Mouse (Mus musculus) liver, embryonic 16.5 days (tissue): ENCODE measurements at regions not wholly inside any gene's neighbourhood (a gene's known extent, or its start where the extent isn't known, plus 50 kb on each side); places are given as distances from the start of the nearest gene placed in this dataset.

Experiments used
- ATAC-seq: fragments of 200-750 bp; cut with Nextera tagmentation; 2 replicates; pipeline ENCODE4 v1.8.0; 2017; ENCODE audit warnings: low read depth, mild to moderate bottlenecking, moderate number of reproducible peaks, moderate library complexity
- H3K27ac ChIP-seq: fragments of 300-500 bp; sonication (generic); 2 replicates; pipeline ENCODE4 v1.5.1; 2014; ENCODE audit warnings: mild to moderate bottlenecking, low read length
- H3K27me3 ChIP-seq: fragments of 300-500 bp; sonication (generic); 2 replicates; pipeline ENCODE4 v1.6.1; 2014; ENCODE audit warnings: low read depth, low read length, mixed read lengths; ENCODE audit not compliant: control insufficient read depth, insufficient read depth
- H3K36me3 ChIP-seq: fragments of 300-500 bp; sonication (generic); 2 replicates; pipeline ENCODE4 v1.6.1; 2014; ENCODE audit warnings: mild to moderate bottlenecking; ENCODE audit not compliant: control insufficient read depth, insufficient read depth
- H3K4me1 ChIP-seq: fragments of 300-500 bp; sonication (generic); 2 replicates; pipeline ENCODE4 v1.6.1; 2014; ENCODE audit warnings: low read depth, low read length, mixed read lengths; ENCODE audit not compliant: control insufficient read depth
- H3K4me2 ChIP-seq: fragments of 300-500 bp; sonication (generic); 2 replicates; pipeline ENCODE4 v1.6.1; 2014; ENCODE audit warnings: low read depth, low read length, mixed read lengths
- H3K4me3 ChIP-seq: fragments of 300-500 bp; sonication (generic); 2 replicates; pipeline ENCODE4 v1.5.1; 2014; ENCODE audit warnings: low read depth, mild to moderate bottlenecking, low read length
- H3K9ac ChIP-seq: fragments of 300-500 bp; sonication (generic); 2 replicates; pipeline ENCODE4 v1.6.1; 2014; ENCODE audit warnings: low read depth, low read length
- H3K9me3 ChIP-seq: fragments of 300-500 bp; sonication (generic); replicated peaks from 2 replicates; pipeline ENCODE4 v1.6.1; 2016; ENCODE audit warnings: low read length; ENCODE audit not compliant: control insufficient read depth
- WGBS: fragments of 180-500 bp; shearing (Covaris S2); extraction: QIAGEN DNeasy Blood & Tissue Kit; methylation state at CpG from one replicate; pipeline ENCODE4 v1.1.7; 2014; ENCODE audit not compliant: insufficient replicate concordance; 5-methylcytosine and 5-hydroxymethylcytosine counted together

DNA sequence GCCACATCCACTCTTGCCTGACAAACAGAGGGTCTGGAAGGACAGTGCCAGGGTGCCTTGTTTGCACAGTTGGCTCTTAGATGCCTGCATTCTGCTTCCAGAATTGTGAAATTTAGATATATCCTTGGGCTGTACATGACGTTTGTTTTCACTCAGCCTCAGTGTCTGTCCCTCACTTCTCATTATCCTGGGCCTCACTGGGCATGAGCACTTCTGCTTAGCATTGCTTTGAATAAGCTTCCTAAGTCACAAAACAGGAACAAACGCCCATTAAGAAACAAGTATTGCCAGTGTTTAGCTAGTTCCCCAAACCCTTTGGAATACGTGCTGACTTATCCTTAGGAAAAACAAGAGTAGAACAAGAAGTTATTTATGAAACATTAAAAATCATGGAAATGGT lies 148.0 kb upstream of the Col8a1 start:
- Histone ChIP-seq H3K9ac (no peak overlapping the region), H3K27ac (no peak overlapping the region), H3K4me2 (no peak overlapping the region), H3K27me3 (no peaks in the 10 kb centered on the region), H3K4me3 (no peak overlapping the region), H3K4me1 (no peaks in the 10 kb centered on the region), H3K9me3 (no peaks in the 10 kb centered on the region), H3K36me3 (no peaks in the 10 kb centered on the region)
- WGBS, result 18% methylated on average over 3 of the region's 3 CpGs
- no peak for ATAC-seq

GRCm38 (mm10) chr16:57912001-57912400 lies 157.5 kb upstream of the Col8a1 start:
- no peaks in the 10 kb centered on the region for H3K4me1 ChIP-seq
- no peak overlapping the region for H3K4me2 ChIP-seq
- 42% methylated on average over 2 of the region's 2 CpGs for WGBS
- H3K27ac ChIP-seq, result no peak overlapping the region
- H3K27me3 ChIP-seq, result no peaks in the 10 kb centered on the region
- no peaks in the 10 kb centered on the region for H3K36me3 ChIP-seq
- H3K9me3 ChIP-seq, result no peaks in the 10 kb centered on the region
- no peak overlapping the region for H3K4me3 ChIP-seq
- no peak for ATAC-seq
- no peak overlapping the region for H3K9ac ChIP-seq

DNA sequence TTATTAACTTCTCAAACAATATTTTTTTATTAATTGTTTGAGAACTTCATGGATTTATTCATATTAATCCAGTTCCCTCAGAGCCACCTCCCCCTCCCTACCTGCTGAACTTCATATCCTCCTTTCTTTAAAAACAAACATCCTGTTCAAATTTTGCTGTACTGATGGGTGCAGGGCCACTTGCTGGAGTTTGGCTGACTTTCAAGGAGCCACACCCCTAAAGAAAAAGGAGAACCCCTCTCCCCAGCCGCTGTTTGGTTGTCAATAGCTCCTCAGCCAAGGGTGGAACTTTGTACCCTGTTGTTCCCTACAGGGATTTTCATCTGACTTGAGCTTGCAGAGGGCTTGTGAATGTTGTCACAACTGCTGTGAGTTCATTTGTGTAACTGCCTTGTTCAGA lies 160.0 kb upstream of the Col8a1 start:
- Histone ChIP-seq H3K36me3 (no peaks in the 10 kb centered on the region), H3K27ac (no peak overlapping the region), H3K4me2 (no peak overlapping the region), H3K4me3 (no peak overlapping the region), H3K4me1 (no peaks in the 10 kb centered on the region), H3K9me3 (no peaks in the 10 kb centered on the region), H3K9ac (no peak overlapping the region), H3K27me3 (no peaks in the 10 kb centered on the region)
- ATAC-seq, result no peak
- 21% methylated on average over 1 of the region's 1 CpGs for WGBS

GRCm38 (mm10) chr16:57915451-57915850 lies 160.9 kb upstream of the Col8a1 start:
- H3K36me3 ChIP-seq, result no peaks in the 10 kb centered on the region
- H3K4me3 ChIP-seq, result no peak overlapping the region
- no peak overlapping the region for H3K4me2 ChIP-seq
- no peaks in the 10 kb centered on the region for H3K4me1 ChIP-seq
- no peaks in the 10 kb centered on the region for H3K27me3 ChIP-seq
- no peak overlapping the region for H3K9ac ChIP-seq
- H3K9me3 ChIP-seq, result no peaks in the 10 kb centered on the region
- no peak overlapping the region for H3K27ac ChIP-seq
- WGBS, result 49% methylated on average over 2 of the region's 2 CpGs
- ATAC-seq, result no peak

GRCm38 (mm10) chr16:57923447-57924129 lies 169.1 kb upstream of the Col8a1 start:
- no peak for ATAC-seq
- 39% methylated on average over 7 of the region's 7 CpGs for WGBS

GRCm38 (mm10) chr16:57924130-57924495 lies 169.6 kb upstream of the Col8a1 start:
- no peaks in the 10 kb centered on the region for H3K36me3 ChIP-seq
- H3K4me1 ChIP-seq, result no peaks in the 10 kb centered on the region
- no peak overlapping the region for H3K27ac ChIP-seq
- 51% methylated on average over 4 of the region's 4 CpGs for WGBS
- no peak overlapping the region for H3K4me3 ChIP-seq
- H3K9ac ChIP-seq, result no peak overlapping the region
- no peak overlapping the region for H3K4me2 ChIP-seq
- no peak for ATAC-seq
- no peaks in the 10 kb centered on the region for H3K9me3 ChIP-seq
- H3K27me3 ChIP-seq, result no peaks in the 10 kb centered on the region

More at GRCm38 (mm10) chr16:57923447-57924129, 169.1 kb upstream of the Col8a1 start:
- H3K4me3 ChIP-seq, result no peak overlapping the region
- H3K4me2 ChIP-seq, result no peak overlapping the region
- no peaks in the 10 kb centered on the region for H3K4me1 ChIP-seq
- H3K9ac ChIP-seq, result no peak overlapping the region
- H3K9me3 ChIP-seq, result no peaks in the 10 kb centered on the region
- no peak overlapping the region for H3K27ac ChIP-seq
- no peaks in the 10 kb centered on the region for H3K36me3 ChIP-seq
- H3K27me3 ChIP-seq, result no peaks in the 10 kb centered on the region

GRCm38 (mm10) chr16:57927816-57928215 lies 173.3 kb upstream of the Col8a1 start:
- no peak for ATAC-seq
- Histone ChIP-seq H3K9ac (no peak overlapping the region), H3K4me3 (no peak overlapping the region), H3K4me1 (no peaks in the 10 kb centered on the region), H3K27ac (no peak overlapping the region), H3K4me2 (no peak overlapping the region), H3K36me3 (no peaks in the 10 kb centered on the region), H3K9me3 (no peaks in the 10 kb centered on the region), H3K27me3 (no peaks in the 10 kb centered on the region)
- WGBS, result 57% methylated on average over 4 of the region's 4 CpGs

GRCm38 (mm10) chr16:57928301-57928700 lies 173.8 kb upstream of the Col8a1 start:
- no peaks in the 10 kb centered on the region for H3K36me3 ChIP-seq
- H3K4me3 ChIP-seq, result no peak overlapping the region
- no peaks in the 10 kb centered on the region for H3K27me3 ChIP-seq
- no peak overlapping the region for H3K4me2 ChIP-seq
- no peaks in the 10 kb centered on the region for H3K4me1 ChIP-seq
- no peaks in the 10 kb centered on the region for H3K9me3 ChIP-seq
- no peak overlapping the region for H3K27ac ChIP-seq
- no peak for ATAC-seq
- no peak overlapping the region for H3K9ac ChIP-seq
- WGBS, result 38% methylated on average over 4 of the region's 4 CpGs

DNA sequence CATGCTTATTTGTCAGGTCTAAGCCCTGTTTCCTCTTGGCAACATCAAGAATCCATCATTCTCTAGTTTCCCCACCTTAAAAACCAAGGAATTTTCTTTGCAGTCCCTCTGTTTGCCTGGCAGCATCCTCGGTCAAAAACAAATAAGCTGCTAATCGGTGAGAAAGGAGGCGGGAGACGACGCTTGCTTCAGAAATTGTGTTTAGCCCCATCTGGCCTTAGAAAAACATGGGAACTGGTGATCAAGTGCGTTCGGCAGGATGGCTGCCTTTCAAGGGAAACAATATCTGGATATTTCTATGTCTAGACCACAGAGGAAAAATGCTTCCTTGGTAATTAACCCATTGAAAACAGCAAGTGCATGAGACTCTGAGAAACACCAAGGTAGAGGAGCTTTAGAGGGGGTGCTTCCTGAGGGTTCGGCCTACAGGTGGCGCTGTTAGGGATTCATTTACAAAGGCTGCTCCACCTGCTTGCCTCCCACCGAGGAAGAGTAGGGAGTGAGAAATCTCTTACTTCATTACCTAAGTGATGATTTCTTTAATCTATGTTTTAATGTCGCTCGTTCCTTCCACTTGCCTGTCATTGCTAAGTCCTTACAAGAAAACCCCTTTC lies 174.7 kb upstream of the Col8a1 start:
- H3K4me3 ChIP-seq, result no peak overlapping the region

More for the DNA sequence above, 174.7 kb upstream of the Col8a1 start:
- no peaks in the 10 kb centered on the region for H3K36me3 ChIP-seq
- H3K27ac ChIP-seq, result no peak overlapping the region
- H3K4me1 ChIP-seq, result no peaks in the 10 kb centered on the region
- no peak overlapping the region for H3K4me2 ChIP-seq
- H3K9me3 ChIP-seq, result no peaks in the 10 kb centered on the region
- 58% methylated on average over 12 of the region's 12 CpGs for WGBS
- no peaks in the 10 kb centered on the region for H3K27me3 ChIP-seq
- H3K9ac ChIP-seq, result no peak overlapping the region
- ATAC-seq, result no peak
